In genomic region chr8:65047801-65048200, GRCm38 (mm10) we compare ENCODE assay signal across 25 mouse cellular contexts. TPM values are rescaled to one million over a fixed set of nuclear protein-coding genes. Genes with fewer than 3 reads are reported as not detected.
DNase-seq lines count a peak whose midpoint lies in the region; TF ChIP-seq lines count a peak whose summit lies in the region.
"Had no signal": no experiment of that assay in that cellular context is flagged by ENCODE, and none has a peak within 500 bp of the region (broad histone marks: within the 10 kb centered on the region; RNA-seq: fewer than 3 reads in every experiment).

No protein-coding gene starts in this region.

- H3K9me3 ChIP-seq in ES-Bruce4 (replicated peaks; ENCODE audit: control insufficient read depth, insufficient read depth, low read length, poor library complexity, severe bottlenecking) = no peaks in the 10 kb centered on the region
- H3K9me3 ChIP-seq in ES-E14 (ENCODE audit: control insufficient read depth, insufficient read depth, low read depth, low read length) = no peaks in the 10 kb centered on the region
- H3K9me3 ChIP-seq: embryonic facial prominence, embryonic 10.5 days; embryonic facial prominence, embryonic 12.5 days; forebrain, embryonic 13.5 days; forebrain, embryonic 15.5 days had no signal

- H3K36me3 ChIP-seq in ES-Bruce4 (ENCODE audit: control insufficient read depth, insufficient read depth, low read length, poor library complexity, severe bottlenecking) (no peaks in the 10 kb centered on the region), ES-E14 (ENCODE audit: control insufficient read depth, insufficient read depth, low read length, poor library complexity, severe bottlenecking) (no peaks in the 10 kb centered on the region)
- H3K36me3 ChIP-seq: embryonic facial prominence, embryonic 10.5 days; embryonic facial prominence, embryonic 12.5 days; forebrain, embryonic 15.5 days had no signal

- H3K9ac ChIP-seq in ES-Bruce4 (ENCODE audit: low read depth, poor library complexity, severe bottlenecking) = no peak overlapping the region
- no peak overlapping the region for H3K9ac ChIP-seq in ES-E14 (ENCODE audit: insufficient read depth, low read depth, low read length, poor library complexity, severe bottlenecking)
- H3K9ac ChIP-seq: embryonic facial prominence, embryonic 12.5 days; forebrain, embryonic 13.5 days; forebrain, embryonic 15.5 days; forebrain, postnatal 0 days had no signal

- H3K4me3 ChIP-seq in ES-Bruce4 (ENCODE audit: low read depth, low read length) = no peak overlapping the region
- H3K4me3 ChIP-seq in ES-E14 (ENCODE audit: insufficient read depth in 1 of 2, low read depth in 1 of 2, low read length in 2 of 2, poor library complexity in 1 of 2, severe bottlenecking in 1 of 2) = no peak overlapping the region
- H3K4me3 ChIP-seq: embryonic facial prominence, embryonic 10.5 days; embryonic facial prominence, embryonic 12.5 days; forebrain, embryonic 13.5 days; forebrain, embryonic 15.5 days had no signal

- DNase-seq in ES-E14 (ENCODE audit: low read depth, low spot score) (no peak), ZHBTc4 (ENCODE audit: low read depth, low spot score) (peak; percentile 40)
- no peak for DNase-seq in heart, adult 11 months
- DNase-seq in embryo, embryonic 10 days (ENCODE audit: low spot score) = no peak
- DNase-seq: adrenal gland, adult 8-10 months; adrenal gland, postnatal 14 days; adrenal gland, postnatal 36 days; B cell, adult 2 months; cerebellum, adult 11-12 months; cerebellum, adult 2 months; cerebellum, adult 9-10 months; cerebellum, postnatal 10 days; cerebellum, postnatal 36 days; forebrain, postnatal 0 days had no signal

- no peak for TF ChIP-seq CTCF in ES-Bruce4 (IDR thresholded peaks at IDR 0.05; ENCODE audit: low read depth, low read length)

- H3K27me3 ChIP-seq in ES-Bruce4 (ENCODE audit: control insufficient read depth, insufficient read depth, low read length, poor library complexity, severe bottlenecking) = no peaks in the 10 kb centered on the region
- H3K27me3 ChIP-seq: CH12.LX; embryonic facial prominence, embryonic 12.5 days; forebrain, embryonic 13.5 days; forebrain, embryonic 15.5 days had no signal

- H3K4me1 ChIP-seq in ES-Bruce4 (ENCODE audit: control insufficient read depth, insufficient read depth, low read length) (peaks cover 7% of the 10 kb centered on the region), ES-E14 (ENCODE audit: control insufficient read depth in 2 of 2, insufficient read depth in 2 of 2, low read length in 2 of 2, poor library complexity in 1 of 2) (peaks cover 16 to 18% of the 10 kb centered on the region in 2 experiments)
- H3K4me1 ChIP-seq: embryonic facial prominence, embryonic 12.5 days; forebrain, embryonic 13.5 days; forebrain, embryonic 15.5 days had no signal

- in situ Hi-C loops in ES-E14 (cut with MboI; ENCODE audit: low sequenced_read_pairs in 2 of 2, unreplicated experiment in 2 of 2) = no loop called here

- no peak for TF ChIP-seq POLR2A in ES-Bruce4 (IDR thresholded peaks at IDR 0.05; ENCODE audit: insufficient read depth, low read length)

- no peak for TF ChIP-seq EP300 in ES-Bruce4 (IDR thresholded peaks at IDR 0.05; ENCODE audit: insufficient read depth, low read depth, low read length)

- H3K27ac ChIP-seq in ES-Bruce4 (ENCODE audit: insufficient read depth, low read length) (peak overlapping the region; percentile 100), ES-E14 (ENCODE audit: insufficient read depth, low read depth, low read length, poor library complexity, severe bottlenecking) (peak overlapping the region; percentile 73; the same call in 1 of the 2 replicates)
- H3K27ac ChIP-seq: embryonic facial prominence, embryonic 10.5 days; embryonic facial prominence, embryonic 12.5 days; forebrain, embryonic 13.5 days; forebrain, embryonic 15.5 days had no signal

TF ChIP-seq in ES-E14, 5 proteins besides CTCF, POLR2A, EP300 and RAD21:
- TF ChIP-seq ZNF384 (IDR thresholded peaks at IDR 0.05; ENCODE audit: low read depth, low read length) (no peak), MAFK (IDR thresholded peaks at IDR 0.05; ENCODE audit: insufficient read depth, low read depth, low read length) (no peak), ZC3H11A (IDR thresholded peaks at IDR 0.05; ENCODE audit: borderline replicate concordance, low read depth, low read length) (no peak), HCFC1 (IDR thresholded peaks at IDR 0.05; ENCODE audit: borderline replicate concordance, insufficient read depth, low read length) (no peak), CHD2 (IDR thresholded peaks at IDR 0.05; ENCODE audit: low read depth, low read length) (no peak)

RNA-seq across cellular contexts. Expression of gene Apela, which starts 10.7 kb away (rescaled TPM):
- 90.5 and 96.4 TPM in 2 replicates for polyA plus RNA-seq in ES-Bruce4 (2011; ENCODE audit: insufficient read depth, insufficient read length, low read depth, missing spikeins)
- total RNA-seq in ES-E14 (2012; rRNA removed) = 12.7 and 22.8 TPM in 2 replicates
- total RNA-seq: adrenal gland, adult 8-10 months; adrenal gland, postnatal 14 days; adrenal gland, postnatal 36 days; CH12.LX; common myeloid progenitor, adult 5-6 weeks; MEL had no signal
- polyA plus RNA-seq: CD4-positive, CD25-positive, alpha-beta regulatory T cell, adult 4 months; cerebellum, adult 2 months had no signal

RNA-seq across cellular contexts. Expression of gene Gm10663, which starts 27.0 kb away (rescaled TPM):
- polyA plus RNA-seq in ES-Bruce4 (2011; ENCODE audit: insufficient read depth, insufficient read length, low read depth, missing spikeins) = not detected in 2 replicates
- total RNA-seq in ES-E14 (2012; rRNA removed) = not detected in 2 replicates
- total RNA-seq: adrenal gland, adult 8-10 months; adrenal gland, postnatal 14 days; adrenal gland, postnatal 36 days; CH12.LX; common myeloid progenitor, adult 5-6 weeks; forebrain, postnatal 0 days; MEL had no signal
- polyA plus RNA-seq: CD4-positive, CD25-positive, alpha-beta regulatory T cell, adult 4 months; cerebellum, adult 2 months; embryonic facial prominence, embryonic 10.5 days; embryonic facial prominence, embryonic 12.5 days; embryonic facial prominence, embryonic 14.5 days; forebrain, embryonic 11.5 days; forebrain, embryonic 13.5 days; forebrain, embryonic 15.5 days; forebrain, postnatal 0 days had no signal

RNA-seq across cellular contexts. Expression of gene Trim60, which starts 29.4 kb away (rescaled TPM):
- 0.37 and 0.41 TPM in 2 replicates for polyA plus RNA-seq in ES-Bruce4 (2011; ENCODE audit: insufficient read depth, insufficient read length, low read depth, missing spikeins)
- not detected in 2 replicates for total RNA-seq in ES-E14 (2012; rRNA removed)
- total RNA-seq: adrenal gland, adult 8-10 months; adrenal gland, postnatal 14 days; adrenal gland, postnatal 36 days; CH12.LX; common myeloid progenitor, adult 5-6 weeks; forebrain, postnatal 0 days; MEL had no signal
- polyA plus RNA-seq: CD4-positive, CD25-positive, alpha-beta regulatory T cell, adult 4 months; cerebellum, adult 2 months; embryonic facial prominence, embryonic 10.5 days; embryonic facial prominence, embryonic 12.5 days; embryonic facial prominence, embryonic 14.5 days; forebrain, embryonic 11.5 days; forebrain, embryonic 13.5 days; forebrain, embryonic 15.5 days; forebrain, postnatal 0 days had no signal

RNA-seq across cellular contexts. Expression of gene Trim61, which starts 29.5 kb away (rescaled TPM):
- 1.2 and 2.3 TPM in 2 replicates for polyA plus RNA-seq in ES-Bruce4 (2011; ENCODE audit: insufficient read depth, insufficient read length, low read depth, missing spikeins)
- total RNA-seq in ES-E14 (2012; rRNA removed) = 0.09 TPM in 1 of 2 replicates, not detected in the other
- total RNA-seq: adrenal gland, adult 8-10 months; adrenal gland, postnatal 14 days; adrenal gland, postnatal 36 days; CH12.LX; common myeloid progenitor, adult 5-6 weeks; forebrain, postnatal 0 days; MEL had no signal
- polyA plus RNA-seq: CD4-positive, CD25-positive, alpha-beta regulatory T cell, adult 4 months; cerebellum, adult 2 months; embryonic facial prominence, embryonic 10.5 days; embryonic facial prominence, embryonic 14.5 days; forebrain, embryonic 11.5 days; forebrain, embryonic 13.5 days; forebrain, embryonic 15.5 days; forebrain, postnatal 0 days had no signal
